Mouse (Mus musculus): ENCODE measurements around the gene Hprt. TPM values are rescaled to one million over a fixed set of nuclear protein-coding genes. Genes with fewer than 3 reads are reported as not detected.

The Hprt gene
- polyA plus RNA-seq, 1 experiment: 19.7 TPM

- no peak for DNase-seq
- Histone ChIP-seq H3K4me3 (replicated peaks; ENCODE audit: extremely low read depth, low read depth, low read length) (no peak overlapping the region), H3K4me1 (ENCODE audit: control insufficient read depth, insufficient read depth, low read length) (no peaks in the 10 kb centered on the region)
- TF ChIP-seq POLR2A (IDR thresholded peaks at IDR 0.05; ENCODE audit: borderline replicate concordance, extremely low read depth, low read depth, low read length) (no peak), CTCF (IDR thresholded peaks at IDR 0.05; ENCODE audit: insufficient read depth, low read length) (no peak)
- 70% methylated on average over 5 of the region's 5 CpGs for WGBS
Measured at GRCm38 (mm10) chrX:53039651-53040050, 51.7 kb downstream of the Hprt start.

GRCm38 (mm10) chrX:53040138-53040537 is 52.2 kb downstream of the Hprt start:
- no peak for DNase-seq
- Histone ChIP-seq H3K4me3 (replicated peaks; ENCODE audit: extremely low read depth, low read depth, low read length) (no peak overlapping the region), H3K4me1 (ENCODE audit: control insufficient read depth, insufficient read depth, low read length) (no peaks in the 10 kb centered on the region)
- TF ChIP-seq POLR2A (IDR thresholded peaks at IDR 0.05; ENCODE audit: borderline replicate concordance, extremely low read depth, low read depth, low read length) (no peak), CTCF (IDR thresholded peaks at IDR 0.05; ENCODE audit: insufficient read depth, low read length) (no peak)
- WGBS: 78% methylated on average over 6 of the region's 6 CpGs

DNA sequence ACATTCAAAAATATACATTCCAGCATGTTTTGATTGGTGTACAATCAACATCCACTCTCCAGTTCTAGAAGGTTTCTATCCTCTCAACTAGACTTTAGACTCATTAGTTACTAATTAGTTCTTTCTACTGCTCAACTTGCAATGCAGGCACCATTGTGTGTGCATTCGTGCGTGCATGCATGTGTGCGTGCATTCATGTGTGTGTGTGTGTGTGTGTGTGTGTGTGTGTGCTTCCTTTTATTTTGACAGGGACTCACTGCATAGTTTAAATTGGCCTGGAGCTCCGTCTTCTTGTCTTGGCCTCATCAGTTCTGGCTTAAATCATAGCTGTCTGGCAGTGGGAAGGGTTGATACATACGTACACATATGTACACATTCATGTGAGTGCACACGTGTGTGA is 53.1 kb downstream of the Hprt start:
- WGBS: 82% methylated on average over 6 of the region's 6 CpGs
- TF ChIP-seq CTCF (IDR thresholded peaks at IDR 0.05; ENCODE audit: insufficient read depth, low read length) (no peak), POLR2A (IDR thresholded peaks at IDR 0.05; ENCODE audit: borderline replicate concordance, extremely low read depth, low read depth, low read length) (no peak)
- no peak for DNase-seq
- peaks cover 3% of the 10 kb centered on the region for H3K4me1 ChIP-seq (ENCODE audit: control insufficient read depth, insufficient read depth, low read length)
- H3K4me3 ChIP-seq (replicated peaks; ENCODE audit: extremely low read depth, low read depth, low read length): no peak overlapping the region

- peaks cover 3% of the 10 kb centered on the region for H3K4me1 ChIP-seq (ENCODE audit: control insufficient read depth, insufficient read depth, low read length)
- TF ChIP-seq POLR2A (IDR thresholded peaks at IDR 0.05; ENCODE audit: borderline replicate concordance, extremely low read depth, low read depth, low read length): no peak
- TF ChIP-seq CTCF (IDR thresholded peaks at IDR 0.05; ENCODE audit: insufficient read depth, low read length): no peak
- no peak overlapping the region for H3K4me3 ChIP-seq (replicated peaks; ENCODE audit: extremely low read depth, low read depth, low read length)
- WGBS: 30% methylated on average over 10 of the region's 10 CpGs
- no peak for DNase-seq
Measured at GRCm38 (mm10) chrX:53045187-53045903, 57.4 kb downstream of the Hprt start.

GRCm38 (mm10) chrX:53046033-53046432 is 58.1 kb downstream of the Hprt start:
- TF ChIP-seq CTCF (IDR thresholded peaks at IDR 0.05; ENCODE audit: insufficient read depth, low read length) (no peak), POLR2A (IDR thresholded peaks at IDR 0.05; ENCODE audit: borderline replicate concordance, extremely low read depth, low read depth, low read length) (no peak)
- peaks cover 6% of the 10 kb centered on the region for H3K4me1 ChIP-seq (ENCODE audit: control insufficient read depth, insufficient read depth, low read length)

GRCm38 (mm10) chrX:53046911-53047310 is 59.0 kb downstream of the Hprt start:
- H3K4me3 ChIP-seq (replicated peaks; ENCODE audit: extremely low read depth, low read depth, low read length): no peak overlapping the region
- no peak for DNase-seq
- no peak for TF ChIP-seq POLR2A (IDR thresholded peaks at IDR 0.05; ENCODE audit: borderline replicate concordance, extremely low read depth, low read depth, low read length)
- WGBS: 53% methylated on average over 2 of the region's 2 CpGs
- H3K4me1 ChIP-seq (ENCODE audit: control insufficient read depth, insufficient read depth, low read length): peaks cover 6% of the 10 kb centered on the region

More at GRCm38 (mm10) chrX:53046033-53046432, 58.1 kb downstream of the Hprt start:
- WGBS: 63% methylated on average over 4 of the region's 4 CpGs
- DNase-seq: no peak
- H3K4me3 ChIP-seq (replicated peaks; ENCODE audit: extremely low read depth, low read depth, low read length): no peak overlapping the region

- peaks cover 6% of the 10 kb centered on the region for H3K4me1 ChIP-seq (ENCODE audit: control insufficient read depth, insufficient read depth, low read length)
- DNase-seq: no peak
- 78% methylated on average over 4 of the region's 4 CpGs for WGBS
- no peak for TF ChIP-seq POLR2A (IDR thresholded peaks at IDR 0.05; ENCODE audit: borderline replicate concordance, extremely low read depth, low read depth, low read length)
- TF ChIP-seq CTCF (IDR thresholded peaks at IDR 0.05; ENCODE audit: insufficient read depth, low read length): no peak
- H3K4me3 ChIP-seq (replicated peaks; ENCODE audit: extremely low read depth, low read depth, low read length): no peak overlapping the region
Measured at GRCm38 (mm10) chrX:53049196-53049595, 61.3 kb downstream of the Hprt start.

GRCm38 (mm10) chrX:53050353-53050752 is 62.4 kb downstream of the Hprt start:
- WGBS: 15% methylated on average over 6 of the region's 9 CpGs
- TF ChIP-seq CTCF (IDR thresholded peaks at IDR 0.05; ENCODE audit: insufficient read depth, low read length) (no peak), POLR2A (IDR thresholded peaks at IDR 0.05; ENCODE audit: borderline replicate concordance, extremely low read depth, low read depth, low read length) (no peak)
- Histone ChIP-seq H3K4me1 (ENCODE audit: control insufficient read depth, insufficient read depth, low read length) (peaks cover 5% of the 10 kb centered on the region), H3K4me3 (replicated peaks; ENCODE audit: extremely low read depth, low read depth, low read length) (no peak overlapping the region)
- no peak for DNase-seq

DNA sequence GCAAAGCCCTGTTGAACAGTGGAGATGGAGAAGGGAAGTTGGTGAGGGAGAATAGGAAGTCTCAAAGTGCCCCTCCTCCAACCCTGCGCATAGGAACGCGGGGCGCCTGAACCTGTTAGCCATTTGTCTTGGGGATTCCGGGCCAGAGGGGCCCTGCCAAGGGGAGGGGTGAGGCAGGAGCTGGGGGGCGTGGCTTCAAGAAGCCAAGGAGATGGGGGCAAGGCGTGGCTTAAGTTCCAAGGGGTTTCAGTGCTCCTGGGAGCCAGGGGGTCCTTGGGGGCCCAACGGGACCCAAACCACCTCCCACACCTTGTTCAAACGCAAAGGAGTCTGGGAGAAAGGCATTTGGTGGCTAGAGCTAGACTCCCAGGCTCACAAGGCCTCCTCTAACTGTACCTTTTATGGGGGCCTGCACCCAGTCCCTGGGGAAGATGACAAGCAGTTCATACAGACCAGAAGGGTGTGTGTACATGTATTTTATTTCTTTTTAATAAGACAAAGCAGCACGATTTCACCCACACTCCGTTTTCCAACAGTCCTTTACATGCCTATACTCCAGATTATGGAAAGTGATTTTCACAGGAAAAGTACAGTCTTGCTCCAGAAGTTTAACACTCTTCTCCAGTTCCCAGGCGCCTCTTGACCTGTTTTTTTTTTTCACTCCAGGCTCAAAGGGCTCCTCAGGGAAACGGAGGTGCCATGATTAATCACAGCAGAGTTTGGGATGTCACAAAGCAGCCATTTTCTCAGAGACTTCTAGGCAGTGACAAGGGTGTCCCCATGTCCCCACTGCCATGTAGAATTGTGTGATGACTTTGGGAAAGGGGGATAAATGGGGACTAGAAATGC is 64.9 kb downstream of the Hprt start:
- 24% methylated on average over 13 of the region's 13 CpGs for WGBS
- no peak for TF ChIP-seq CTCF (IDR thresholded peaks at IDR 0.05; ENCODE audit: insufficient read depth, low read length)
- TF ChIP-seq POLR2A (IDR thresholded peaks at IDR 0.05; ENCODE audit: borderline replicate concordance, extremely low read depth, low read depth, low read length): peak; percentile 25; the same call in 1 of the 2 replicates
- Histone ChIP-seq H3K4me1 (ENCODE audit: control insufficient read depth, insufficient read depth, low read length) (peaks cover 3% of the 10 kb centered on the region), H3K4me3 (replicated peaks; ENCODE audit: extremely low read depth, low read depth, low read length) (no peak overlapping the region)
- no peak for DNase-seq
